Mouse (Mus musculus): ENCODE measurements around the gene Apaf1.

Gene Apaf1

DNA sequence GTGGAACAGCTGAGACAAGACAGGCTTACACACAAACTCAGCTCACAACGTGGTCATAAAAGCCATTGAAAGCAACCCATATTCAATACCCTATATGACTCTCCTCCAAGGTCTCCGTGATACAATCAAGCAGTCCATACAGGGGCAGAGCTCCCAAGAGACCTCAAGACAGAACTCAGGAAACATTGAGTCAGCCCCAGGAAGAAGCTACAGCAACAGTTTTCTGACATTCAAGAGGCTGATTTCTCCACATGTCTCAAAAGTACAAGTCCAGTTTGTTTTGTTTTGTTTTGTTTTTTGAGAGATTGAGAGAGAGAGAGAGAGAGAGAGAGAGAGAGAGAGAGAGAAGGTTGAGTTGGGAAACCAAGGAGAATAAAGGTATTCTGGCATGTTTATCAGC, 108.5 kb downstream of the Apaf1 start:
- DNase-seq: no peak

DNA sequence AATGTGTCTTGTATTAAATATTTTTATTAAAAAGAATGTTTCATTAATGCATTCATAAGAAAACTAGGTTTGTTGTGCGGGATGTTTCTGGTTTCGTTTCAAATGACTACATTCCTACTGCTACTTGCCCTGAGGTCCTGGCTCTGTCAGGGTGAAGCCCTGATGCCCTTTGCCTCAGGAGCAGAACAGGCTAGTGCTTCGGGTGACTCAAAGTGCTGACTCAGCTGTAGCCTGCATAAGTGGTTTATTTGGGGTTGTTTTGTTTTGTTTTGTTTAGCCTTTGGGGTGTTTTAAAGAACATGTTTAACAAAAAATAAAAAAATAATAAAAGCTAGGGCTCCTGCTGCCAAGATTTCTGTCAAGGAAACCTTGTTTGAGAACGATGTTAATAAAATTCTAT, 112.0 kb downstream of the Apaf1 start:
- no peak for DNase-seq

DNA sequence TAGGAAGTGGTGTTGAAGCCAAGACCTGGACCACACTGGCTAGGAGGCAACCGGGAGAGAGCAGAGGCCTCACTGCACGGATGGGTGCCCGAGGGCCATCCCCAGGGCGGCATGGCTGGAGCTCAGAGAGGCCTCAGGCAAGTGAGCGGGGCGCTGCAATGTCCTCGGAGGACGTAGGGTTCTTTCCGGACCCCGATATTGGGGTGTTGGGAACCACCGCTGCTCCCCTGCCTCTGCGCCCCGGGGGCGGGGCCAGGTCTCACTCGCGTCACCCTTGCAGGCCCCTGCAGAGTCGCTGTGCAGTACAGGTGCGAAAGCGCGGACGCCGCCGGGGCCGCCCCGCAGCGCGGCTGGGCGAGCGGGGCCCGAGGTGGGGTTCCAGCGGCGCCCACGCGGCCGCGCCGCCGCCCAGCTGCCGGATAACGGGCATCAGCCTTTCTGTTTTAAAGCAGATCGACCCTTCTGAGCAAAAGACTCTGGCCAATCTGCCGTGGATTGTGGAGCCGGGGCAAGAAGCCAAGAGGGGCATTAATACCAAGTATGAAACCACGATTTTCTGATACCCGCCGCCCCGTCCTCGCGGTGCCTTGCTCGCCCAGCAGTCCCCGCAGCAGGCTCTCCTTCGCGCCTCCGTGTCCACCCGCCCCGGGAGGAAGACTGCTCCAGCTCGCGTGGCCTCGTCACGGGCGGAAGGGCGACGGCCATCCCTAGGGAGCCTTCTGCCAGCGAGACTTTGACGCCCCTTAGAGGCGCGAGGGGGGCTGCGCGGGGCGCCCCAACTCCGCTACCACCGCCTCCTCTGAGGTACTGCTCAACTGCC, 113.0 kb downstream of the Apaf1 start:
- peak; percentile 56 to 58 for DNase-seq

DNA sequence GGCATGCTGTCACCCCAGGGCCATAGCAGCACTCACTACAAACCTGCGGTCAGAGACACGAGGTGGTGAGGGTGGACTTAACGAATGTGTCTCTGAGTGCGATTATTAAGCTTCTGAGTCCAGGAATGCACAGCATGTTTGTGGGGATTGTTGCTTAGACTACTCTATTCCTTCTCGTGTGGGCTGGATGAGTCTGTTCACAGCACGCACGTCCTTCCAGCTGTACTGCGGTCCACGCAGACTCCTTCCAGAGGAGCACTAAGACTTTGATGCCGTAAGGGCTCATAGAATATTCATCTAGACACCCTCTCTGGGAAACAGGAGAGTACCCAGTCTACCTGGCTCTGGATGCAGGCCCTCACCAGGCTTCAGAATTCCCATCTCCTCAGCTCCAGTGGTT, 114.3 kb downstream of the Apaf1 start:
- DNase-seq: no peak

DNA sequence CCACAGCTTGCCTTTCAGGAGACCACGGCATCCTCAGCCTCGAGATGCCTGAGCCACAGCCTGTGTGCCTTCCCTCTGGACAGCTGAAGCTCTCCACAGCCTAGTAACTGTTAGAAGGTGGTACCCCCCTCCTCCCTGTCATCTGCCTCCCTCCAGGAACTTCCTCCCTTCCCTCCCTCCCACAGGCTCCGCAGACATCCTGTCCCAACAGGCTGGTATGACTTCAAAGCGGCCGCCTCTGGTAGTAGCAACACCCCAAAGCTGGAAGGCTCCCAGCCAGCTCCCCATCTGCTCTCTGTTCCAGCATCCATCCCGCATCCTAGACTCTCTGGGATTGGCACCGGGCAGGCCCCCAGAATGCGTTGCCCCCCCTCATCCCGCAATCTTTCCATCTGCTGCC, 115.7 kb downstream of the Apaf1 start:
- DNase-seq: peak; percentile 76 to 77

DNA sequence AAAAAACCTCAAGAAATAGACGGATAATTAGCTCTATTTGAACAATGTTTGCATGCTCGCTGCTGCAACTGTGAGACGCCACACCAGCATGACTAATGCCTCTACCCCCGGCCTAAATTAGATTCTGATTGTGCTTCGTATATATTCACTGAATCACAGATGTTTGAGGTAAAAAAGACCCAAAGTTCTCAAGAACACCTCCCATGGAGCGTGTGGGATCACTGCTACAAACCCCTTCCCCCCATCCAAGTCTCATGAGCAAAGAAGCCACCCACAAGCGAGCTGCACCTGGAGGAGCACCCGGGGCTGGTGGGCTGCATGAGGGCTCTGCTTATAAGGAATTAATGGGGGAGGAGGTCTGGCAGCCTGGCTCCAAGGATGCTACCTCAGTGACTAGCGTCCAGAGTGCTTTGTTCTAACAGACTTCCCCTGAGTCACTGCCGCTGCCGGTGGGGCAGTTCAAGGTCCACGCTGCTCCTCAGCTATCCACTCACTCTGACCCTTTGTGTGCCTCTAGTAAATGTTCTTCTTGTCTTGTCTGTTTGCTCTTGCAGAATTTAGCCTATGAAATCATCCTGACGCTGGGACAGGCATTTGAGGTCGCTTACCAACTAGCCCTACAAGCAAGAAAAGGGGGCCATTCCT, 116.8 kb downstream of the Apaf1 start:
- no peak for DNase-seq

DNA sequence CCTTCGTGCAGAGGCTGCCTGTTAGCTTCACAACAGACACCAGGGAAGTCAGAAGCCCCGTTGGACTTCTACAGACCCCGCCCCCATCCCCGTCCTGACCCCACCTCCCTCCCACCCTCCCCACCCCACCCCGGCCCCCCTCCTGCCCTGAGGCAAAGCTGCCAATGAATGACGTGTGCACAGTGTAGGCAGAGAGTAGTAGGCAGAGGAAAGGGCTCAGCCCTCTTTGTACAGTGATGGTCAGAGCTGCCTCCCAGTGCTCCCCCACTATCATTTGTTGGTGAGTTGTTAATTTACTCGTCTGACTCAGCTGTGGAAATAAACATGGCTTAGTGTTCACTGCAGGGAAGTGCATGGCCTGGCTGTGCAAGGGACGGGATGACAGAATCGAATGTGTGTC, 118.1 kb downstream of the Apaf1 start:
- no peak for DNase-seq

DNA sequence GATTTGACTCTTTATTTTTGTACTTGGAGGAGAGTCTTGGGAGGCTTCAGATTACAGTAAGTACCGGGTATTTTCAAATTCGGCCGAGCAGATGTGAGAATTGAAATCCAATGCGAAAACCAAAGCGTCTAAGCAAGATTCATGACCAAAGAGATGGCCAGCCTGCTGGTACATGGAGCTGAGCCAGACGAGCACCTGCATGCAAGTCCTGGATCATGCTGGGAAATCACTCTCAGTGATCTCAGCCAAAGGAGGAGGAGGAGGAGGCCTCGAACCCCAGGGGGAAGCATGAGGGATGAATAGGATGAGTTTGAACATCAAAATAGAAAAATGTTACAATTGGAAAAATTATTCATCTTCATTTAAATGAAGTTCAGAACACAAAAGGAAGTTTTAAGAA, 122.2 kb downstream of the Apaf1 start:
- DNase-seq: peak; percentile 69 to 77

DNA sequence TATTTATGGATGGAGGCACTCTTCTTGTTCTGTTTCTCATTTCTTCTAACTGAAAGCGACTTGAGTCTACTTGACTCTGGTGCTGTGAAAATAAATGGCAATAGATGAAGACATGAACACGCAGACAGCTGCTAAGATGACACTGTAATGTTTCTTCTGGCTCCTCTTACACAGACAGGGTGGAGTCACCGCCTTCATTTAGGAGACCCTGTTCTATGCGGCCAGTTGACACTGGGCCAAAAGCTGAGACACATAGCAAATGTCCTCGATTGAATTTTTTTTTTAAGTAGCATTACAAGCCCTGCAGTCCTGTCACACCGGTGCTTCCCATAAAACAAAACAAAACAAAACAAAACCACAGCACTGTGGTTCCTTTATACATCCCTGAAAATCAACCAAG, 128.7 kb downstream of the Apaf1 start:
- no peak for DNase-seq

DNA sequence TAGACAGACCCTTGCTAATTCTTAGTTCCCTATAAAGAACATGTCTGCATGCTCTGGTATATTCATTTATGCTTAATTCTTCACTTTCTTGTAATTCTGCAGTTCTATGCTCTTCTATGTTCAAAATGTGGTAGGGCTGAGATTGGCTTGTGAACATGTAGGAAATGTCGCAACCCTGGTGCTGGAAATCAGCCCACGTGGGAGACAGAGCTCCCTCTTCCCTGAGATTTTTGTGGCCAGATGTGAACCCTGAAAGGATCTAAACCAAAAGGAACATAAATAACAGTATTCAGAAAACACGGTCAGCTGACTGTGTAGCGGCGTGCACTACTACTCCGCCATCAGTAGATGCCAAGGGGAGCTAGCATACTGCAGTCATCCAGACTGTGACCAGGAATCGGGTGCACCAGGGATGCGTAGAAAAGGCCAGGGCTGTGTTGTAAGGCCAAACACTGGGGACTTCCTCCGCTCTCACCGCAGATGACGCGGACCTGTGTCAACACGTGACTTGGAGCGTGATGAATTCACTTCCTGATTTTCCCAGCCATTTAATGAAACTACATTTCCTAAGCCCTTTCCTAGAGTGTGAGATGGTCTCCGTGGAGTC, 129.4 kb downstream of the Apaf1 start:
- DNase-seq: no peak

DNA sequence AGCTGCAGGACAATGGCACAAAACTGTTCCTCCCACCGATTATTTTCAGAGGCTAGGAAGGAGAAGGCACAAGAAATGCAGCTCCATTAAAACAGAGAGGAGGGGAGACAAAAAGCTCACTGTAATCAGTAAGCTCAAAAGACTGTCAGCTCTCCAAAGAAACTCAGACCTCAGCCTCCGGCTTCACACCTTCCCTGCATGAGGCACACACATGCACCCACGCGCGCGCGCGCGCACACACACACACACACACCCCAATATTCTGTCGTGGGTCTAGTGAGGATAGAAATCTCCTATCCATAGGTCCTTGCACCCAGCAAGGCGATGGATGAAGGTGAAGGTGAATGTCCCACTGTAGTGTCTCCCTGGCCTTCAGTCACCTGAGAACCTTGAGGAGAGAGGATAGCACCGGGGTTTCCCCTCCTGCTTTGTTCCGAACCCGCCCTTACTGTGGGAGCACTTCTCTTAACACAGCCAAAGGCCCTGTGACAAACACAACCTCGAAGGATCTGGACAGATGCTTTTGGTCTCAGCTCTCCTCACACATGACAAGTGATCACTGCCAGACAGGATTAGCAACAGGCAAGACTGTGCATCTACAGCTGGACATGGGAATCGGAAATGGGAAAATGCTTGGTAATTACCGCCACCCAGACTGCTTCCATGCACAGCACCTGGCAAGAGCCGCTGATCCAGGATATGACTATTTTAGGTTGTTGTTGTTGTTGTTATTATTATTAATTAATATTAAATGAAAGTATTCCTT, 134.8 kb downstream of the Apaf1 start:
- no peak for DNase-seq

DNA sequence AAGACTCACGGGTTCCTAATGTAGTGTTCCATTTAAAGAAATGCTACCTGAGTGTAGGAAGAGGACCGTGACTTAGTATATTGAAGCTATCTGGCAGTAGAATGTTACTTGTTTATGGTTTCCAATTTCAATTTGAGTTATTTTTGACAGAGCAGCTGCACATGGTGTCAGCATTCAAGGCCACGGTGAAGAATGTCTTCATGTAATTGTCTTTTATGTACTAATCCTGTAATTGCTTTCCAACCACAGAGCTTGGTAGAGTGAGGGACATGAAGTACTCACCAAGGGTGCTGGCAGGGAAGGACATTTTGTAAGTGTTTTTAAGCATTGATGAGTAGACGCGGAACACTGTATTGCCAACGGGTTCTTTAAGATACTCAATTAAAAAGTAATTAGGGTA, 135.5 kb downstream of the Apaf1 start:
- no peak for DNase-seq

DNA sequence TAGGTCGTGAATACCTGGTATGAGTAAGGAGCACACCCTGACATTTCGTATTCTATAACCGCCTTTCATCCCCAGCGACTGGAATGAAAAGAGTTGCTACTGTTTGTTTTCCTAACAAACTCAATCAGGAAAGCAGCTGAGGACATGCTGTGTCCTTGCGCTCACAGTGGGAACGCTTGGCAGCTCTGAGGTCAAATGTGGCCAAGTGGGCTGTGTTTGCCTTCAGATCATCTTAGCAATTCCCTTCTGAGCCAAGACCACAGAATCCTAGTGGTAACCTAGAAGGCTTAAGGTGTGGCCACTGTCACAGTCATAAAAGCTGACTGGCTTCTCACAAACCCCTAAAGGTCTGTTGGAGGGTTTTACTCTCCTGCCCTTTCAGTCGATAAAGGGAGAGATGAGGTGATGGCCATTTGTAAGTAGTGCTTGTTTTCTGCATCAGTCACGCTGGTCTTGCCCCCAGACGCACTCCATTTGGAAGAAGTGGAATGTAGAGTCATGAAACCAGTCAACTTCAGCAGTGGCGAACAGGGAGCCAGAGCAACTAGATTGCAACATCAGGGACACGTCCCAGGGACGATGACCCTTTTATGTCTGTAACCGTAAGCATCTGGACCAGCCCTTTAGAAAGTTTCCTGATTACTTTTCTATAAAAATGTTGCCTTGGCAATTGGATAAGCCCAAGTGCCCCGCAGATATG, 140.4 kb downstream of the Apaf1 start:
- peak; percentile 74 to 77 for DNase-seq

DNA sequence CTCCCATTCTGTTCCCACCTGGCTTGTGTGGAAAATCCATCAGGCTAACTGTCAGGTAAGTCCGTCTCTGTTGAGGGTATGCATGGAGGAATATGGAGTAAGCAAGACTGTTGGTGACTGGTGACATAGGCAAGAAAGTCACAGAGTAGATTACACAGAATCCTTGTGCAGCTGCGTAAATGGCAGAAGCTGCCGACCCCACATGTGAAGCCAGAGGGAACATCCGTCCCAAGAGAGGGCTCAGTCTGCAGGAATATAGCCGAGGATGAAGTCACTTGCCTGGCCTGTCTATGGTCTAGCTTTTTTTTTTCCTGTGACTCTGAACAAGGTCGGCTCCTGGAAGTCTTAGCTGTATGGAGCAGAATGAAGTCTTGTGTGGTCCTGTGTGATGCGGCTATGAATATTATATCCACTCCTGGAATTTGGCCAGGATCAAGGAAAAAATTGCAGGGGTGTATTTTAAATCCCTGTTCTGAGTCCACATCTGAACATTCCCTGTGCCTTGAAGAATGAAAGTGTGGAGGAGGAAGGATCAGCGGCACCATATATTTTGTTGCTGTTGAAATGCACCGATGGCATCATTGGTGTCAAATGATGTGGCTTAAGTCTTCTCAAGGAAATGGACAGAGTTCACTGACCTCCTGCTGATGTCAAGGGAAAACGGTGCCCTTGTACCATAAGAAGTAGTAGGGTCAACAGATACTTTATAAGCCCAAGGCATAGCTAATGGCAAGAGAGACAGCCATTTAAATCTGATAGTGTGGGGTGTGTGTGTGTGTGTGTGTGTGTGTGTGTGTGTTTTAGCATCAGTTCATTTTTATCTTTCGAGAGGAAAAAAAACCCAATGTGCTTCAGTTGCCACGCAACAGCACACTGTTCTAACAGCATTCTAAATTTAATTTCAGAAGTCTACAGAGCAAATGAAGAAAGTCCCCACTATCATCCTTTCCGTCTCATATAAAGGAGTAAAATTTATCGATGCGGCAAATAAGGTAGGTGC, 141.7 kb downstream of the Apaf1 start:
- DNase-seq: no peak
